Mouse (Mus musculus) spleen, adult 12 weeks (tissue): ENCODE results near the gene Samd13.

ENCODE experiments used
- DNase-seq: peaks from one replicate; pipeline ENCODE4 v3.0.0; 2022; ENCODE audit warnings: low spot score

The Samd13 gene

DNA sequence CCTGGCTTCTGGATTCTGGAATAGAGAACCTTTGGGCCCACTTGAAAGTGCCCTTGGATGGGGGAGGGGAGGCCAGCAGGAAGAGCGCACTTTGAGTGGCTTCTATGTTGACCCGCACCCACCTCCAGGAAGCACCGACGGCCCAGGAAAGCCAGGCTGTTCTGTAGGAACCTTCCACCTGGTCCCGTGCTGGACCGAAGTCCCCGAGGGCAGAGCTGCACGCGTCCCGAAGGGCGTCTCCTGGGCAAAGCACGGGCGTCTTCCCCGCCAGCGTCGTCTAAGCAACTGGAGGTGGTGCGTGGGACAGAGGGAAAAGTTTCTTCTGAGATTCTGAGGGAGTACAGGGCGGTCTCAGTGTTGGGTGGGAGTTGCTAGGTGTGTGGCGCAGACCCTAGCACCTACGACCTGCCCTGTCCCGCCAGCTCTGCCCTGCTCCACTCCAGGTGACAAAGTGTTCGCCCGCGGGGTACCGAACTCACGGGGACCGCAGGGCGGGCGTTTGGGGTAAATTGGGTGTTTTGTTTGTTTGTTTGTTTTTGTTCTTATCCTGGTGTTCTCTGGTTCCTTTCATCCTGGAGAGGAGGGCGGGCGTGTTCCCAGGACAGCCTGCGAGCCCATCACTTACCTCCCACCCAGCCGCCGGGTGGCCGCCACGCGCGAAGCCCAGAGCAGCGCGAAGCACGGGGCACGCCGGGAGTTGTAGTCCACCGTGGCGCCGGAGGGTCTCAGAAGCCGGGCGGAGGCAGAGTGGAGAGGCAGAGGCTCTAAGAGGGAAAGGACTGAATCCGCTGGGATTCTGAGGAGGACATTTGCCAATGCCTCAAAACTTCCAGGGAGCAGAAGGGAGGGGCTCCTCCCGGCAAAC is at the start of gene Samd13:
Gene Samd13 (minus strand): TSS at position 782 of the 865 bp plus-strand sequence.
- DNase-seq: no peak

DNA sequence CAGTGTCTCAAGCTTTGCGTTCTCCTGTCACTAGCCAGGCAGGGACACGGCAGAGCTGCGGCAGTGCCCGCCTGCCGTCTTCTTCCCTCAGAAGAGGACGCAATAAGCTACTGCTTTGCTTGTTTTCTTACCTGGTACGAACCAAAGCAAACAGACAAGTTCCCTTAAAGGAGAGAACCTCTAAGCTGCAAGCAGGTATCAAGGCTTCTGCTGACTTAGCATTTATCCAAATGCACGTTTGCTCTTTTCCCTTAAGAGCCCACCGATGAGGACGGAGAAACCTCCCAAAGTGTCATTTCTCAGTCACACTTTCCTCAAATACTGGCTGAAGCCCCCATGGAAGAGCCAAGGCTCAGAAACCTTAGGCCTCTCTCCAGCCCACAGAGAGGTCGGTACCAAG is 46.1 kb upstream of the Samd13 start:
- DNase-seq: no peak

- DNase-seq: no peak
Observed at GRCm38 (mm10) chr3:146723037-146723436, 37.6 kb upstream of the Samd13 start.

DNA sequence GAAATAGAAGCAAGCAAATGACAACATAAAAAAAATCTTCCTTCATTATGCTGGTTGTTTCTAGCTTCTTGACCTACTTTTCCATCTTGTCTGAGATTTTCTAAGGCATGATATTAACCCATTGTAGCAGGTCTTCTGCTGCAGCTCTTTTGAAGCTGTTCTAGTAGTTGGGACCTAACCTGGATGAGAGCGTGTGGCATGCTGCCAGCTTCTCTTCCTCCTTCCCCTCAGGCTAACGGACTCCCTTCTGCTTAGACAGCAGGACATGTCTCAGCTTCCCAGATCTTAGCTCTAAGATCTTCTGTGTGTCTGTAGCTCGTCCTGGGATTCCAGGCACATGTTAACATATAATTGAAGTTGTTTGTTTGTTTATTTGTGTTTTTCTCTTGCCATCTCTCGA is 34.3 kb upstream of the Samd13 start:
- no peak for DNase-seq

GRCm38 (mm10) chr3:146718251-146718650 is 32.9 kb upstream of the Samd13 start:
- DNase-seq: no peak

- DNase-seq: no peak
Observed at GRCm38 (mm10) chr3:146712305-146712704, 26.9 kb upstream of the Samd13 start.

DNA sequence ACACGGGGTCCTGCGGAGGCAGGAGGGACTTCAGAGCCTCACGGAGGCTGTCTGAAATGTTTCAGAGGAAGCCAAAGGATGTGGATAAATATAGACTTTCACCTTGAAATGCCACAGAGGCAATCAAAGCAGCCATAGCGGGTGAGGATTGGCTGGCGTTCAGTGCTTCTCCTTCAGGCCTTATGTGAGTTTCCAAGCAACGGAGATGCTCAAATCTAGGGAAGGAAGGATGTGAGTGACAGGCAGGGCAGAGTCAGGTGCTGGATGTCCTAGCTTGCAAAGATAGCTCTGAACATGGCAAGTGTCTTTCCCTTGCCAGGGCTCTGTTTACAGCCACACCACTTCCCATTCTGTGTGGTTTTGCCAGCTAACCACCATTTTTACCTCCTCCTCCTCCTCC is 26.2 kb upstream of the Samd13 start:
- DNase-seq: no peak

DNA sequence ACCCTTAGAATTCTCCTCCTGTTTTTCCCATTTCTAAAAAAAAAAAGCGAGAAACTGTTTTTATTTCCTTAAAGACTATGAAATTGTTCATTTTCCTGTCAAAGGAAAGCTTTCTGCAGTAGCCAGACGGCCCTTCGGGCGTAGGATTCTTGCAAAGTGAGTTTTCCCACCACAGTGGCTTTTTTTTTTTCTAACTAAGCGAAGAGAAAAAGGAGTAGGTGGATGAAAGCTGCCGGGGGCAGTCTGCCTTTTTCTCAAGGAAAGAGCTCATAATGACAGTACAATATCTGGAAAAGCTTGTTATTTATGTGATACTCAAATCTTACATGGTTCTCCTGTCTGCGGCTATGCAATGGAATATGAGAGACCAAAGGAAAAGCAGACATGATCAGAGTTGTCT is 25.7 kb upstream of the Samd13 start:
- no peak for DNase-seq

GRCm38 (mm10) chr3:146709086-146709485 is 23.7 kb upstream of the Samd13 start:
- DNase-seq: no peak

DNA sequence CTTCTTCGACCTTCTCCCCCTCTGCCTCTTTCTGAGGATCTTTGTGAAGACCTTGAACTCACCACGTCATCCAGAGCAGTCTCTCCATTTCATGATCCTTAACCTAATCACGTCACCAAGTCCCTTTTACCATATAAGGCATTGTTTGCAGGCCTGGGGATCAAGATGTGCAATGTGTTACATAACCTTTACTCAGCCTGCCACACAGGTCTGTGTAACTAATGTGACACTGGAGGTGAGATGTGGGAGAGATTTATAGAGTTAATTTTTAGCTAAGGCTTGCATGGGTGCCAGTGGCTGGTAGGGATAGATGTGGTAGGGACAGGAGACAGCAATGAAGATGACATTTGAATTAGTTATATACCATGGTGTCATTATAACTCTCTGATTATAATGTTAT is 23.0 kb upstream of the Samd13 start:
- no peak for DNase-seq

GRCm38 (mm10) chr3:146704099-146704498 is 18.7 kb upstream of the Samd13 start:
- DNase-seq: no peak

GRCm38 (mm10) chr3:146700051-146700450 is 14.7 kb upstream of the Samd13 start:
- DNase-seq: no peak

DNA sequence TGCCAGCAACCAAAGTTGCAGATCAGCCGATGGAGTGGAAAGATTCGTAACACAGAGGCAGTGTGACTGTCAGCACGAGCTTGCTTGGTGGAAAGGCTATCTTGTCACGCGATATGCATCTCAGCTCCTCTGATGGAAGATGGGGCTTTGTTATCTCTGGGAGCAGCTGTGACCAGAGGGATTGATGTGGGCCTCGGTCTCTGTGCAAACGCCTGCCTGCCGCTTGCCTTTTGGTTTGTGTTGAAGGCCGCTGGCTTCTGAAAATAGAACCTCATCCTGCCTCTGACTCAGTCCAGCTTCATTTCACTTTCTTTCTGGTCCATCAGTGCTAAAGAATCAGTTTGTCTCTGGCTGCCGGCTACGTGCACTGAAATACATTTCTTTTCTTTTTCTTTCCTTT is 13.6 kb upstream of the Samd13 start:
- DNase-seq: no peak

- no peak for DNase-seq
Observed at GRCm38 (mm10) chr3:146692547-146692946, 7.2 kb upstream of the Samd13 start.

DNA sequence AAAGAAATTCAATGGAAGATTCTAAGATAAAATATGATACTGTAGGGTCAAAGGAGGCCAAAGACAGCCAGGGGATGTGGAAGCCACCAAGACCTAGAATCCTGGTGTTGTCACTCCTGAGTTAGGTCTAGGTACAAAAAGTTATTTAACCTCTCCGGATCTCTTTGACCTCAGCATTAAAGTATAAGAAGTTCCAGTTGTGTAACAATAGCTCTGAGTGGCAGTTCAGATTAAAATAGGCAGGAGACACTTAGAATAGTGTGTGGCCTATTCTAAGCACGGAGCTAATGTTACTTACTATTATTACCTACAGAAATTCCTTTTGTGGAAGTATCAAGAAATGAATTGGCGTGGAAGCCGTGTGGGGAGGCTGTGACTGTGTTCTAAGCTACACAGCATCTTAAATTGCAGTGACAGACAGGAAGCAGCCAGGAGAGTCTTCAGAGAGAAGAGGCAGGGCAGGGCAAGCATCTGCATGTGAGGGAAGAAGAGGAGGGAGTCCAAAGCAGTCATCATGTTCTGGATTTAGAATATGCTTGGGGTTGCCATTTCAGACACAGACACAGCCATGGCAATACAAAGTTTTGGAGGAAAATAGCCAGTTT is 1.8 kb upstream of the Samd13 start:
- DNase-seq: no peak

- no peak for DNase-seq
Observed at GRCm38 (mm10) chr3:146686428-146686827, 1.0 kb upstream of the Samd13 start.

DNA sequence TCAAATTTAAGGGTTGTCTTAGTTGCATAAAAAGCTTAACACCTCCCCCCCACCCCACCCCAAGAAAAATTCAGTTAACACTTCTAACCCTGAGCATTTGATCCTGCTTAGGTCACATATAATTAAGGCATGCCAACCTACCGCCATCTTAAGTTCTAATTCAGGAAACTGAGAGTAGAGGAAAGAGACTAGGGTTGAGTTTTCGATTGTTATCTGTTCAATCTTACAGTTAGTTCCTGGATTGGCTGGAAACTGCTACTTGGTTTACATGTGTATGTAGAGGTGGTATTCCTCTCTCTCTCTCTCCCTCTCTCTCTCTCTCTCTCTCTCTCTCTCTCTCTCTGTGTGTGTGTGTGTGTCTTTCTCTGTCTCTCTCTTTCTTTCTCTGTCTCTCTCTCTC is 2.3 kb downstream of the Samd13 start:
- DNase-seq: no peak

- no peak for DNase-seq
Observed at GRCm38 (mm10) chr3:146682140-146682651, 3.2 kb downstream of the Samd13 start.

- no peak for DNase-seq
Observed at GRCm38 (mm10) chr3:146681696-146682095, 3.7 kb downstream of the Samd13 start.

DNA sequence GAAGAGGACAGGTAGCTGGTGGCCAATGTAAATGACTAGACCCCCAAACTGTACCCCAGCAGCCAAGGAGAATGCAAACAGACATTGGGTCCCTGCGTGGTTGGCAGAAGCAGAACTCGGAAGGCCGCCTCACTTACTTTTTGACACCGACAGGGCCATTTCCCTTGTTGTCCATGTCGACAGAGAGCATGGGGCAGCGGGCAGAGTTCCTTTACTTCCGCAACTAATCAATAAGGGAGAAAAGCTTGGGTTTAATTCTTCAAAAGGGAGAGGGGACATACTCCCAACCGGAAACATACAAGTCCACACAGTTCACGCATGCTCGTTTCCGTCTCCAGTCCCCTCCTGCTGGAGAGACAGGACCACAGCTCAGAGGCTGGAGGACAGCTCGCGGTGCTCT is 4.8 kb downstream of the Samd13 start:
- no peak for DNase-seq

DNA sequence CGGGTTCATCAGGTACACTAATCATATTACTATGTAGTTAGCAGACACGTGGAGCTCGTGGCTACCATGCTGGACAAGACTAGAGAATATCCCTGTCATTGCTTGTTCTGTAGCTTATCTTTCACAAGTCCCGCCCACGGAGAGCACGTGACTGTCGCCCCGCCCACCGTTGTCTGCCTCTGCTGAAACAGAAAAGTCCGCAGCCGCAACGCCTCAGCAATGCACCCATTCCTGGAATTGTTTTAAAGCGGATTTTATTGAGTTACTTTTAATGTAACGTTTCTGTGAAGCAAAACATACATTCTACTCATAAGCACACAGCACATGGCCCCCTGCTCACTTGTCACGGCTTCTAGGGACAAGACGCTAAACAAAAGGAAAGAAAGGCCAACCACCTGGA is 5.7 kb downstream of the Samd13 start:
- no peak for DNase-seq

GRCm38 (mm10) chr3:146676193-146676592 is 9.2 kb downstream of the Samd13 start:
- no peak for DNase-seq

DNA sequence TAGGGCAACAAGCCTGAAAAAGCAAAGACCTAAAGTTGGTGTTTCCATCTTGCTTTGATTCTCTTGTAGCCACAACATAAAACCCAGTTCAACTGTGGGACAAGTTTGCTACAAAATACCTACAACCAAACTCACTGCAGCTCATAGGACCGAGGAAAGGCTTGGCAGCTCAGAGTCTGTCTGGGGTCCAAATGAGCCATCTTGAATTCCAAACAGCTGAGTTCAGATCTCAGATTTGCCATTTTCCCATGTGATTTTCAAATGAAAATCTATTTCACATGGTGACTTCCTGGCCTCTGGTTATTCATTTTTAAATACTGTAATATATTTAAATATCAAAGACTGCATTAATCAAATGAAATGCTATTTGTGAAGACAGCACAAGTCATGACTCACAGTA is 10.3 kb downstream of the Samd13 start:
- no peak for DNase-seq

- DNase-seq: no peak
Observed at GRCm38 (mm10) chr3:146671121-146671520, 14.3 kb downstream of the Samd13 start.
